Mouse (Mus musculus) hindbrain, embryonic 10.5 days (tissue): ENCODE data around the gene Bbof1. TPM values are rescaled to one million over a fixed set of nuclear protein-coding genes. Genes with fewer than 3 reads are reported as not detected.

ENCODE experiments used
- polyA plus RNA-seq: library from polyadenylated mRNA; unstranded; fragments of >200 nt; fragmentation: Nextera tagmentation; extraction: Ambion mirVana; gene quantifications from 2 replicates; pipeline ENCODE4 v1.2.1, GENCODE M21; 2016

Bbof1 gene
- polyA plus RNA-seq, 1 experiment from 2014 or later: 0.68 TPM

Other genes with a start within 250 kb of the Bbof1 start
- gene Elmsan1, start 190.2 kb upstream of the Bbof1 start, polyA plus RNA-seq: 6.5 and 8.2 TPM in 2 replicates
- 16.4 and 18.8 TPM in 2 replicates for gene Ptgr2, start 123.8 kb upstream of the Bbof1 start, polyA plus RNA-seq
- 106 and 120 TPM in 2 replicates for gene Zfp410, start 92.2 kb upstream of the Bbof1 start, polyA plus RNA-seq
- 46.5 and 48.9 TPM in 2 replicates for gene Coq6, start 47.4 kb upstream of the Bbof1 start, polyA plus RNA-seq
- 6.8 and 10.7 TPM in 2 replicates for gene Fam161b, start 47.2 kb upstream of the Bbof1 start, polyA plus RNA-seq
- 7.6 and 8.6 TPM in 2 replicates for gene Entpd5, start within 50 bp of the Bbof1 start, polyA plus RNA-seq
- gene Rnf113a2, start 8.1 kb downstream of the Bbof1 start, polyA plus RNA-seq: 23.3 and 24.1 TPM in 2 replicates
- 15.6 and 16.4 TPM in 2 replicates for gene Aldh6a1, start 41.9 kb downstream of the Bbof1 start, polyA plus RNA-seq
- 30.4 and 30.8 TPM in 2 replicates for gene Lin52, start 42.4 kb downstream of the Bbof1 start, polyA plus RNA-seq
- gene Vsx2, start 160.7 kb downstream of the Bbof1 start, polyA plus RNA-seq: 2.7 and 3.4 TPM in 2 replicates
- gene Abcd4, start 208.3 kb downstream of the Bbof1 start, polyA plus RNA-seq: 12.0 and 14.1 TPM in 2 replicates
- gene Vrtn, start 231.9 kb downstream of the Bbof1 start, polyA plus RNA-seq: 0.09 TPM in 1 of 2 replicates, not detected in the other